Mouse (Mus musculus): ENCODE measurements around the gene Aktip. TPM values are rescaled to one million over a fixed set of nuclear protein-coding genes. Genes with fewer than 3 reads are reported as not detected.

The Aktip gene
- polyA plus RNA-seq, 1 experiment from 2014 or later = 38.1 TPM

GRCm38 (mm10) chr8:91217062-91217905, 17.5 kb upstream of the Aktip start:
- WGBS = 81% methylated on average over 5 of the region's 5 CpGs
- H3K4me1 ChIP-seq = no peaks in the 10 kb centered on the region
- H3K9me3 ChIP-seq = no peaks in the 10 kb centered on the region
- no peaks in the 10 kb centered on the region for H3K27me3 ChIP-seq (replicated peaks)
- no peak overlapping the region for H3K27ac ChIP-seq (replicated peaks)
- H3K4me2 ChIP-seq = no peak overlapping the region
- no peak overlapping the region for H3K9ac ChIP-seq
- no peak for ATAC-seq (ENCODE audit: extremely low read depth, insufficient number of reproducible peaks, low FRiP score, low TSS enrichment)
- H3K4me3 ChIP-seq = no peak overlapping the region
- peaks cover 6% of the 10 kb centered on the region for H3K36me3 ChIP-seq

- 0 out of 2 replicates have a peak, but pooled peaks cover 1% of the 10 kb centered on the region for H3K4me1 ChIP-seq
- 61% methylated on average over 3 of the region's 3 CpGs for WGBS
- H3K4me3 ChIP-seq = no peak overlapping the region
- H3K36me3 ChIP-seq = peaks cover 6% of the 10 kb centered on the region
- no peaks in the 10 kb centered on the region for H3K9me3 ChIP-seq
- H3K27me3 ChIP-seq (replicated peaks) = no peaks in the 10 kb centered on the region
- H3K9ac ChIP-seq = no peak overlapping the region
- H3K4me2 ChIP-seq = no peak overlapping the region
- no peak for ATAC-seq (ENCODE audit: extremely low read depth, insufficient number of reproducible peaks, low FRiP score, low TSS enrichment)
- H3K27ac ChIP-seq (replicated peaks) = no peak overlapping the region
Measured at GRCm38 (mm10) chr8:91214287-91214686, 14.5 kb upstream of the Aktip start.

GRCm38 (mm10) chr8:91212948-91213347, 13.2 kb upstream of the Aktip start:
- Histone ChIP-seq H3K36me3 (no peaks in the 10 kb centered on the region; the same call in 1 of the 2 replicates), H3K9me3 (no peaks in the 10 kb centered on the region), H3K4me2 (no peak overlapping the region), H3K27me3 (replicated peaks) (no peaks in the 10 kb centered on the region), H3K9ac (no peak overlapping the region), H3K4me3 (no peak overlapping the region), H3K4me1 (0 out of 2 replicates have a peak, but pooled peaks cover 4% of the 10 kb centered on the region), H3K27ac (replicated peaks) (no peak overlapping the region)
- no peak for ATAC-seq (ENCODE audit: extremely low read depth, insufficient number of reproducible peaks, low FRiP score, low TSS enrichment)
- 82% methylated on average over 2 of the region's 2 CpGs for WGBS

GRCm38 (mm10) chr8:91209658-91210057, 9.9 kb upstream of the Aktip start:
- H3K4me2 ChIP-seq = no peak overlapping the region
- H3K27ac ChIP-seq (replicated peaks) = no peak overlapping the region

GRCm38 (mm10) chr8:91207676-91208075, 7.9 kb upstream of the Aktip start:
- Histone ChIP-seq H3K9me3 (no peaks in the 10 kb centered on the region), H3K4me1 (peaks cover 4% of the 10 kb centered on the region; the same call in 1 of the 2 replicates), H3K27me3 (replicated peaks) (no peaks in the 10 kb centered on the region), H3K4me3 (no peak overlapping the region), H3K9ac (no peak overlapping the region), H3K36me3 (no peaks in the 10 kb centered on the region), H3K27ac (replicated peaks) (no peak overlapping the region), H3K4me2 (no peak overlapping the region)
- WGBS = 35% methylated on average over 2 of the region's 2 CpGs
- ATAC-seq (ENCODE audit: extremely low read depth, insufficient number of reproducible peaks, low FRiP score, low TSS enrichment) = no peak

More at GRCm38 (mm10) chr8:91209658-91210057, 9.9 kb upstream of the Aktip start:
- H3K9me3 ChIP-seq = no peaks in the 10 kb centered on the region
- 72% methylated on average over 3 of the region's 3 CpGs for WGBS
- no peaks in the 10 kb centered on the region for H3K36me3 ChIP-seq
- H3K9ac ChIP-seq = no peak overlapping the region
- ATAC-seq (ENCODE audit: extremely low read depth, insufficient number of reproducible peaks, low FRiP score, low TSS enrichment) = no peak
- H3K27me3 ChIP-seq (replicated peaks) = no peaks in the 10 kb centered on the region
- no peak overlapping the region for H3K4me3 ChIP-seq
- peaks cover 4% of the 10 kb centered on the region; the same call in 1 of the 2 replicates for H3K4me1 ChIP-seq

- Histone ChIP-seq H3K27me3 (replicated peaks) (no peaks in the 10 kb centered on the region), H3K9me3 (no peaks in the 10 kb centered on the region), H3K4me3 (no peak overlapping the region), H3K9ac (no peak overlapping the region), H3K36me3 (no peaks in the 10 kb centered on the region), H3K4me2 (no peak overlapping the region), H3K4me1 (peaks cover 4% of the 10 kb centered on the region; the same call in 1 of the 2 replicates), H3K27ac (replicated peaks) (no peak overlapping the region)
- ATAC-seq (ENCODE audit: extremely low read depth, insufficient number of reproducible peaks, low FRiP score, low TSS enrichment) = no peak; the same call in 1 of the 2 replicates
- WGBS = 44% methylated on average over 6 of the region's 6 CpGs
Measured at GRCm38 (mm10) chr8:91205897-91206296, 6.1 kb upstream of the Aktip start.

- WGBS = 72% methylated on average over 2 of the region's 2 CpGs
- no peak overlapping the region for H3K9ac ChIP-seq
- no peak overlapping the region for H3K27ac ChIP-seq (replicated peaks)
- no peaks in the 10 kb centered on the region for H3K36me3 ChIP-seq
- no peak overlapping the region for H3K4me3 ChIP-seq
- no peak for ATAC-seq (ENCODE audit: extremely low read depth, insufficient number of reproducible peaks, low FRiP score, low TSS enrichment)
- no peaks in the 10 kb centered on the region for H3K9me3 ChIP-seq
- no peak overlapping the region for H3K4me2 ChIP-seq
- no peaks in the 10 kb centered on the region for H3K27me3 ChIP-seq (replicated peaks)
- peaks cover 16% of the 10 kb centered on the region for H3K4me1 ChIP-seq
Measured at GRCm38 (mm10) chr8:91201184-91201583, 1.4 kb upstream of the Aktip start.

- no peak overlapping the region for H3K4me2 ChIP-seq
- no peaks in the 10 kb centered on the region for H3K36me3 ChIP-seq
- 0 out of 2 replicates have a peak, but pooled peaks cover 3% of the 10 kb centered on the region for H3K27me3 ChIP-seq (replicated peaks)
- no peak for ATAC-seq (ENCODE audit: extremely low read depth, insufficient number of reproducible peaks, low FRiP score, low TSS enrichment)
- no peaks in the 10 kb centered on the region for H3K9me3 ChIP-seq
- H3K4me1 ChIP-seq = peaks cover 16% of the 10 kb centered on the region
- H3K4me3 ChIP-seq = no peak overlapping the region
- no peak overlapping the region for H3K27ac ChIP-seq (replicated peaks)
- 27% methylated on average over 3 of the region's 3 CpGs for whole genome bisulfite sequencing
- no peak overlapping the region for H3K9ac ChIP-seq
Measured at GRCm38 (mm10) chr8:91198036-91198435, 1.7 kb downstream of the Aktip start.

- ATAC-seq (ENCODE audit: extremely low read depth, insufficient number of reproducible peaks, low FRiP score, low TSS enrichment) = no peak
- H3K27me3 ChIP-seq (replicated peaks) = peaks cover 7% of the 10 kb centered on the region; the same call in 1 of the 2 replicates
- no peak overlapping the region for H3K9ac ChIP-seq
- H3K4me3 ChIP-seq = no peak overlapping the region
- H3K4me1 ChIP-seq = peaks cover 16% of the 10 kb centered on the region
- no peaks in the 10 kb centered on the region for H3K9me3 ChIP-seq
- H3K36me3 ChIP-seq = no peaks in the 10 kb centered on the region
- H3K27ac ChIP-seq (replicated peaks) = no peak overlapping the region
- H3K4me2 ChIP-seq = no peak overlapping the region
- WGBS = 69% methylated on average over 5 of the region's 5 CpGs
Measured at GRCm38 (mm10) chr8:91197233-91197632, 2.5 kb downstream of the Aktip start.

- Histone ChIP-seq H3K36me3 (no peaks in the 10 kb centered on the region), H3K4me2 (no peak overlapping the region), H3K9ac (no peak overlapping the region), H3K27me3 (replicated peaks) (peaks cover 7% of the 10 kb centered on the region; the same call in 1 of the 2 replicates), H3K4me3 (no peak overlapping the region), H3K27ac (replicated peaks) (no peak overlapping the region), H3K9me3 (no peaks in the 10 kb centered on the region), H3K4me1 (peaks cover 16% of the 10 kb centered on the region)
- 71% methylated on average over 12 of the region's 12 CpGs for WGBS
- ATAC-seq (ENCODE audit: extremely low read depth, insufficient number of reproducible peaks, low FRiP score, low TSS enrichment) = no peak
Measured at GRCm38 (mm10) chr8:91196661-91197060, 3.1 kb downstream of the Aktip start.

- Histone ChIP-seq H3K4me1 (peaks cover 19% of the 10 kb centered on the region), H3K9ac (no peak overlapping the region), H3K4me3 (no peak overlapping the region), H3K9me3 (no peaks in the 10 kb centered on the region), H3K4me2 (no peak overlapping the region), H3K27ac (replicated peaks) (no peak overlapping the region), H3K36me3 (no peaks in the 10 kb centered on the region), H3K27me3 (replicated peaks) (peaks cover 21% of the 10 kb centered on the region)
- WGBS = 69% methylated on average over 2 of the region's 2 CpGs
- ATAC-seq (ENCODE audit: extremely low read depth, insufficient number of reproducible peaks, low FRiP score, low TSS enrichment) = no peak
Measured at GRCm38 (mm10) chr8:91194081-91194480, 5.7 kb downstream of the Aktip start.

GRCm38 (mm10) chr8:91192941-91193340, 6.8 kb downstream of the Aktip start:
- H3K4me3 ChIP-seq = no peak overlapping the region
- 67% methylated on average over 5 of the region's 5 CpGs for WGBS
- H3K9me3 ChIP-seq = no peaks in the 10 kb centered on the region

More at GRCm38 (mm10) chr8:91192941-91193340, 6.8 kb downstream of the Aktip start:
- Histone ChIP-seq H3K27me3 (replicated peaks) (peaks cover 30% of the 10 kb centered on the region), H3K9ac (no peak overlapping the region), H3K4me2 (no peak overlapping the region), H3K4me1 (peaks cover 13% of the 10 kb centered on the region), H3K27ac (replicated peaks) (no peak overlapping the region), H3K36me3 (no peaks in the 10 kb centered on the region)
- no peak for ATAC-seq (ENCODE audit: extremely low read depth, insufficient number of reproducible peaks, low FRiP score, low TSS enrichment)

Measured in heart, embryonic 13.5 days (tissue).